Mouse (Mus musculus) small intestine, adult 10 weeks (tissue): ENCODE measurements around the gene Kcna7. TPM values are rescaled to one million over a fixed set of nuclear protein-coding genes. Genes with fewer than 3 reads are reported as not detected.

Experiments used
- polyA plus RNA-seq: library from polyadenylated mRNA; stranded (reverse); fragments of 350-450 nt; fragmentation: Illumina TruSeq; extraction: RNeasy Lipid Tissue Mini Kit (QIAGEN cat#74804); gene quantifications from one replicate; pipeline ENCODE4 v1.2.3, GENCODE M21; 2014; ENCODE audit warnings: low replicate concordance

Kcna7 gene
- not detected for polyA plus RNA-seq

DNA sequence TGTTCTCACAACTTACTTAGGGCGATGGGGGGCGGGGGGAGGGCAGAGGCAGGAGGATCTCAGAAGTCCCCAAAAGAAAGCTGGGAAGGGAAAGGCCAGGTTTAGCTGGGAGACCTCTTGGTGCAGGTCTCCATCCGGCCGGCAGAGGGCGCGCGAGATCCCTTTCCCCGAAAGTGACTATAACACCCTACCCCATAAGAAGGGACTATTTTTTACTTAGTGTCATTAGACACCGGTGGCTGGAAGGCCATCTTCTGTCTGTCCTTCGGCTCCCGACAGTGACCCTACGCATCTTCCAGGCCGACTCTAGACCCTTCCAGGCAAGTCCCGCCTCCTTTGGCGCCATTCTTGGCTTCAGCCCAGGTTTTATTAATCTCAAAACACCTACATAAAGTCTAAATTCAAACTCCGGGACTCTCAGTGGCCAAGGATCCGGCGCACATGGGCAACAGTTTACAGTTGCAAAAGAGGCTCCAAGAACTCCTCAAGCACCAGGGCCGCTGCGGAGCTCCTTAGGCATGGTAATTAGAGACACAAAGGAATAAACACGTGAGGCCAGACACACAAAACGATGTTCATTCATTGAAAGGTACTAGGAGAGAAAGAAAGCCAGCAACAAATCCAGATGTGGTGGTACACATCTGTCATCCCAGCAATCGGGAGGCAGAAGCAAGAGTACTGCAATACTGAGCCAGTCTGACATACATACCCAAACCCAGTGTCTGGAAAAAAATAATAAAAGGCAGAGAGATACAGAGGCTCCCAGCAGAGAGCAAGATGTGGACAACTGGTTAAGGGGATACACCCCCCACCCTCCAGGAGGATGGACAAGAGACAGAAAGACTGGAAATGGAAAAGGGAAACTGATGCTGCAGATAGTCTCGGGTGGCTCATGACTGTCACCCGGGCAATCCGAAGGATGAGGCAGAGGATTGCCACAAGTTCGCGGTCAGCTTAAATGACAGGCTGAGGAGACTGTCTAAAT, at the start of gene Kcna7:
TSS of gene Kcna7 (plus strand) at position 563 of the 985 bp plus-strand sequence.

GRCm38 (mm10) chr7:45366652-45367019, 38.8 kb upstream of the Kcna7 start, which contains the start of gene Ppfia3:
Ppfia3 (minus strand) TSS chr7:45367019.

GRCm38 (mm10) chr7:45370475-45371311, 34.8 kb upstream of the Kcna7 start, which contains the start of gene Lin7b:
Lin7b (minus strand) TSS chr7:45370583.

DNA sequence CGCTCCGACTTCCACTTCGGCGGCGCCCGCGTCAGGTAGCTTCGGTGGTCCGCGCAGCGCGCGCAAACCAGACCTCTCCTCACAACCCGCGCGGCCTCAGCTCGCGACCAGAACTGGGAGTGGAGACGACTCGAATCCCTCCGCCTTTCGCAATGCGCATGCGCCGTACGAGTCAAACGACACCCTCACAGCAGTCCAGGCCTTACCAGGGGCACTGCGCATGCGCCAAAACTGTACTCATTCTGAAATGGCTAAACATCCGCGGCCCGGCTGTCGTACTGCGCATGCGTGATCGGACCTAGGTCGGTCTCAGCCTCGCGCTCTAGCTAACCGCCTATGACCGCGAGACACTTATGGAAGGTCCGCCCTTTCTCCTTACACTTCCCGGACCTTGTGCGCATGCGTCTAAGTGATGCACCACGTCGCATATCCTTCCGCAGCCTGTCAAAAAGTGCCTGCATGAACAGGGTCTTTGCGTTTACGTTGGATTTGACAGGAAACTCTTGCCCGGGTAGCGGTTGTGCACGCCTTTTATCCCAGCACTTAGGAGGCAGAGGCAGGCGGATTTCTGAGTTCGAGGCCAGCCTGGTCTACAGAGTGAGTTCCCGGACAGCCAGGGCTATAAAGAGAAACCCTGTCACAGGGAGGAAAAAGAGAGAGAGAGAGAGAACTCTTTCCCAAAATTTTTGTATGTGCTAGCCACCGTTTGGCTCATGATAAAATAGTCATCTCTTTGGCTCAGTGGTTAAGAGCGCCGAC, 9.7 kb upstream of the Kcna7 start, which contains the start of gene Snrnp70:
TSS of gene Snrnp70 (minus strand) at position 165 of the 759 bp plus-strand sequence.

GRCm38 (mm10) chr7:45413113-45413863, 7.8 kb downstream of the Kcna7 start, which contains the start of gene Ntf5:
Ntf5 (plus strand) TSS chr7:45413695.

GRCm38 (mm10) chr7:45420615-45420919, 15.1 kb downstream of the Kcna7 start, which contains the start of gene Lhb:
Lhb (plus strand) TSS chr7:45420820.

DNA sequence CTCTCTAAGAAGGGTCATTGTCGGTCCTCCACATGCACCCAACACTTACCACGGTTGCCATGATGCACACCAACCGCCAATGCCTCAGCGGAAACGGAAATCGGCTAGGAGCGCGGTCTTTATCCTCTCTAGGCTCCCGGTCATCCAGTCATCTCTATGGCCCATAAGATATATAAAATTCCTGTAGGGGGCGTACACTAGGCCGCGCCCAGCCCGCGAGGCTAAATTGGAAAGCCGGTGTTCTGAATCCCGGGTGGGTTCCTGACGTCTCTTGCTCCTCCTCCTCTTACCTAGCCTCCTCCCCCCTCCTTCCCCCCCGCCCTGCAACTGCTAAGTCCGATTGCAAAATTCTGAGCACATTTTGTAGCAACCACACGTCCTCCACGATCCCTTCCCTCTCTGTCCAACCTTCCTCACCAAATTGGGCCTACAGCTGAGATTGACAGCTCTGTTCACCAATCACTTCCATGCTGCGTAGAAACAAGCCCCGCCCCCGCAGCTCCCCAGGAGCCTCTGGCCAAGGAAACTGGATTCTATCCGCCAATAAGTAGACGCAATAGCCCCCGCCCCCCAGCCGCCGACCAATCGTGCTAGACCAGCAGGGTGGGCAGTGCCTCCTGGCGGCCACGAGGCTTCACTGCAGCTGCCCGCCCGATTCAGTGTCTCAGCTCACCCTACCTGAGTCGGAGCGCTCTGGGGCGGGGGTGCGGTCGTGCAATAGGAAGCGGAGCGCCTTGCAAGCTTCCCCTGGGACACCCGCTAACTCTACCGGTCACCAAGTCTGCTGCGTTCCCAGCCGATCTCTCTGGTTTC, 29.0 kb downstream of the Kcna7 start, which contains the start of gene Gys1:
TSS of gene Gys1 (plus strand) at position 642 of the 813 bp plus-strand sequence.

GRCm38 (mm10) chr7:45437521-45438276, 32.2 kb downstream of the Kcna7 start, which contains the start of gene Ruvbl2:
Ruvbl2 (minus strand) TSS chr7:45438096.

Other genes starting within 250 kb of the Kcna7 start
- not detected for gene Slc17a7, start 241.7 kb upstream of the Kcna7 start, polyA plus RNA-seq
- gene Gfy, start 226.1 kb upstream of the Kcna7 start, polyA plus RNA-seq = not detected
- not detected for gene Pth2, start 224.7 kb upstream of the Kcna7 start, polyA plus RNA-seq
- not detected for gene Ccdc155, start 200.8 kb upstream of the Kcna7 start, polyA plus RNA-seq
- gene Dkkl1, start 193.5 kb upstream of the Kcna7 start, polyA plus RNA-seq = not detected
- gene Tead2, start 189.9 kb upstream of the Kcna7 start, polyA plus RNA-seq = 1.7 TPM
- gene Cd37, start 166.5 kb upstream of the Kcna7 start, polyA plus RNA-seq = 2.0 TPM
- not detected for gene Slc6a16, start 164.6 kb upstream of the Kcna7 start, polyA plus RNA-seq
- not detected for gene Slc6a21, start 128.1 kb upstream of the Kcna7 start, polyA plus RNA-seq
- 3.0 TPM for gene Trpm4, start 71.9 kb upstream of the Kcna7 start, polyA plus RNA-seq
- gene Hrc, start 70.4 kb upstream of the Kcna7 start, polyA plus RNA-seq = not detected
- gene Ppfia3, start 38.6 kb upstream of the Kcna7 start, polyA plus RNA-seq = not detected
- not detected for gene Lin7b, start 35.1 kb upstream of the Kcna7 start, polyA plus RNA-seq
- 55.6 TPM for gene Snrnp70, start 9.9 kb upstream of the Kcna7 start, polyA plus RNA-seq
- not detected for gene Ntf5, start 8.0 kb downstream of the Kcna7 start, polyA plus RNA-seq
- gene Lhb, start 15.2 kb downstream of the Kcna7 start, polyA plus RNA-seq = not detected
- gene Gys1, start 29.2 kb downstream of the Kcna7 start, polyA plus RNA-seq = 1.0 TPM
- not detected for gene Ruvbl2, start 32.4 kb downstream of the Kcna7 start, polyA plus RNA-seq
- 6.2 TPM for gene Ftl1, start 54.2 kb downstream of the Kcna7 start, polyA plus RNA-seq
- gene Bax, start 61.2 kb downstream of the Kcna7 start, polyA plus RNA-seq = 1.2 TPM
- gene Tulp2, start 76.2 kb downstream of the Kcna7 start, polyA plus RNA-seq = not detected
- gene Gm45808, start 81.2 kb downstream of the Kcna7 start, polyA plus RNA-seq = not detected
- gene Dhdh, start 83.2 kb downstream of the Kcna7 start, polyA plus RNA-seq = 1.6 TPM
- gene Nucb1, start 104.8 kb downstream of the Kcna7 start, polyA plus RNA-seq = 48.1 TPM
- 0.59 TPM for gene Ppp1r15a, start 120.6 kb downstream of the Kcna7 start, polyA plus RNA-seq
- not detected for gene Plekha4, start 120.7 kb downstream of the Kcna7 start, polyA plus RNA-seq
- gene Hsd17b14, start 149.2 kb downstream of the Kcna7 start, polyA plus RNA-seq = not detected
- gene Bcat2, start 164.5 kb downstream of the Kcna7 start, polyA plus RNA-seq = 0.93 TPM
- not detected for gene Fgf21, start 209.8 kb downstream of the Kcna7 start, polyA plus RNA-seq
- not detected for gene Fut1, start 211.6 kb downstream of the Kcna7 start, polyA plus RNA-seq
- not detected for gene Izumo1, start 216.2 kb downstream of the Kcna7 start, polyA plus RNA-seq
- gene Rasip1, start 221.8 kb downstream of the Kcna7 start, polyA plus RNA-seq = not detected
- not detected for gene Mamstr, start 234.3 kb downstream of the Kcna7 start, polyA plus RNA-seq